Mouse (Mus musculus): ENCODE measurements around the gene Upf1.

Gene Upf1

DNA sequence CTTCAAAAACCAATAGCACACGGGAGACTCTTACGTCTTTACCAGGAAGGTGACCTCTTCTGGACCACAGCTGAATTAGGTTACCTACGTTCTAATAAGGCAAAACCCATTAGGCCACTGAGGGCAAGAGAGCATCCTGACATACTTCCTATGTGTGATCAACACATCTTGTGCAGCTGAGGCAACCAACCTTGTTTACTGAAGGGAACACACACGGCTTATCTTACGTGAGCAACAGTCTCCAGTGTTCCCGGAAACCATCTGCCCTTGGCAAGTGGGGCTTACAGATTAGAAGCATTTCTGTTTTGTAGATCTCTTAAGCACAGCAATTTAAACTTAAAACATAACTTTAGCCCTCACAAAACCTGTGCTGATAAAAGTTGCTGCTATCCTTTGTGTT, 25.6 kb downstream of the Upf1 start:
- DNase-seq (ENCODE audit: low spot score), result no peak

DNA sequence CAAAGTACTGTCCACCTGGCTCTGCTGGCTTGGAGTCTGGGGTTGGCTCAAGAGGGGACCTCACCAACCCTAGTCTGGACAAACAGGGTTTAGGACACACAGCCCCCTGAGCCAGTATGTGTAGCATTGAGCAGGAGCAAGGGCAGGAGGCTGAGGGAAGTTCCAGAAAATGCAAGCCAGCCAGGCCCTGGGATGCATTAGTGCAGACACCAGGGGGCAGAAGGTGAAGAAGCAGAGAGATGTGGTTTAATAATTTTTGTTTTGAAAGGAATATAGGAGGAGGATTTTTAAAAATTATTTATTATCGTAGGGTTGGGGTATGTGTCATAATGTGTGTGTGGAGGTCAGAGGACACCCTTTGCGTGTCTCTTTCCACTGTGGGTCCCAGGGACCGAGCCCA, 29.4 kb downstream of the Upf1 start:
- no peak for DNase-seq (ENCODE audit: low spot score)

DNA sequence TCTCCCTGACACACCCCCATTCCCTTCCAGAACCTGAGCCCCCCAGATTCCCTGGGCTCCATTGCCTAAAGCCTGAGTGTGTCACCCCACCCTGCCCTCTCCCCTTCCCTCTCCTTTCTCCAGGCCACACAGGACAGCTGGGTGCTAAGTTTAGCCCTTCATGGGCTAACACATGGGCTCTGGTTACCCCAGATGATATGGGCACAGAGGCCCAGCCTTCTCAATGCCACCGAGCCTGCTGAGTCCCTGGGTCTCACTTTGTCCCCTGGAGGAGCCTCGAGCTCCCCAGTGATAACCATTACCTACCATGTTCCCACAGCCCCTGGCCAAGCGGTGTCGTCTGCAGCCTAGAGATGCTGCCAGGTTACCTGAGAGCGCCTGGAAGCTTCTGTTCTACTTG, 35.2 kb downstream of the Upf1 start:
- no peak for DNase-seq (ENCODE audit: low spot score)

DNA sequence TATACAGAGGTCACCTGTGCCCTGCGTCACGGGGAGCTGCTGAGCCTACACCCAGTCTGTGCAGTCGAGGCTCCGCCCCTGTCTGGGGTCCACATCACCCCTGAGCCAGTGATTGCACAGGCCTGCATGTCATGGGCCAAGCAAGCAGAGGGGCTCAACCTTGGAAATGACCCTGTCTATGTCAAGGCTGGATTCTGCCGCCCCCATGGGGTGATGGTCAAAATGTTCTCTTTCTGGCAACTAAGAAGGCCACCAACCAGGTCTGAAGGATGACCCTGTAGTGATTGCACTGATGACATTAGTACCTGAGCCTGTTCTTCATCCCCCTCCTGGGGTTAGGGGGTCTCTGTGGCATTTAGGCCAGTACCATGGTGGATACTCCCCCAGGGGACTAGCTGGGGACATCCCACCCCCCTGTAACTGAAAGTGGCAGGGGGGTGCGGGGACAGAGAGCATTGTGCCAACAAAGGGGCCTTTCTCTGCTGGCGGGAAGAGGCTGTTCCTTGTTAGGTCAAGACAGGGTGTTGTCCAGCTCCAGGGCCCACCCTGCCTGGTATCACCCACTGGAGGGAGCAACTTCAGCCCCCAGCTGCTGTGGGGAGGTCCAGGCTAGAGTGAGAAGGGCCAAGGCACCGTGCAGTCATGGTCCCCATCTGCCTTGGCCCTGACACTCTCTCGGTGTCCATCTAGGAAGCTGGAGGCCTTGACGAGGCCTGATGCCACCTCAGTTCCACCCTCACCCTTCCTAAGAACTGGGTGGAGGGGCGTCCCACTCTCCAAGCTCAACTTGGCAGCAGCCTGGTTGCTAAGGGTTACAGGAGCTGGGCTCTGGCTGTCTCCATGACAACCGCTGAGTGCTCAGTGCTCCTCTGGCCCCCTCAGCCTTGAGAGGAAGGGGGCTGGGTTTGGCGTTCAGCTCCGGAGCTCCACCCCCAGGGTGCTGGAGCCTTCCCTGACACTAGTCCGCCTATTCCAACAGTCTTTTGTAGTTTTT, 36.3 kb downstream of the Upf1 start:
- peak; percentile 83 for DNase-seq (ENCODE audit: low spot score)

DNA sequence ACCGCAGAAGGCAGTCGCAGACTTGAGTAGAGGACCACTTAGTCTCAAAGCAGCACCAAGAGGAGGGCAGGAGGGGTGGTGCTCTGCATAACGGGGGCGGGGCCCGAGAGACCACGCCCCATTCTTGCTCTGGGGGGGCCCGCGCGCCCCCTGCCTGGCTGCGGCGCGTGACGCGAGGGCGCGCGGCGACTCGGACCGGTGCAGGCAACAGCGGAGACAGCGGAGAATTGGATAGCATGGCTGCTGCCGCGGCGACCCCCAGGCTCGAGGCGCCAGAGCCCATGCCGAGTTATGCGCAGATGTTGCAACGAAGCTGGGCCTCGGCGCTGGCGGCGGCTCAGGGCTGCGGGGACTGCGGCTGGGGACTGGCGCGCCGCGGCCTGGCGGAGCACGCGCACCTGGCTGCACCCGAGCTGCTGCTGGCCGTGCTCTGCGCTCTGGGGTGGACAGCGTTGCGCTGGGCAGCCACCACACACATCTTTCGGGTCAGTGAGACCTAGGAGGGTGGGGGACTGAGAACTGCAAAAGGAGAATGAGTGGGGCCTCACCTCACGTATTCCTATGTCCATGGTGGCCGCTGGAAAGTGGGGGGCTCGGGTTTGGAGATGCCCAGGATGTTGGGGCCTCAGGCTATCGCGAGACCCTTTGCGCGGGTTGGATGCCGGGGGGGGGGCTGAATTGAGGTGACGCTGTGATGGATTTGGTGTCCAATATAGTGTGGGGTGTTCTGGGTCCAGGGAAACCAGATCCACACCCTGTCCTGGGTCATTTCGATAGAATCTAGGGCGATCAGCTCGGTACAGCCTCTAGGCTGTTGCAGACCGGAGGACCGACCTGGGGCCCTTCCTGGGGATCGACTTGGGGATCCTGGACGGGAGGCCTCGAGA, 37.2 kb downstream of the Upf1 start, which contains the start of gene Cers1:
Gene Cers1, plus strand, starts transcription at position 152 of the 887 bp plus-strand sequence.
- DNase-seq (ENCODE audit: low spot score), result peak; percentile 50

DNA sequence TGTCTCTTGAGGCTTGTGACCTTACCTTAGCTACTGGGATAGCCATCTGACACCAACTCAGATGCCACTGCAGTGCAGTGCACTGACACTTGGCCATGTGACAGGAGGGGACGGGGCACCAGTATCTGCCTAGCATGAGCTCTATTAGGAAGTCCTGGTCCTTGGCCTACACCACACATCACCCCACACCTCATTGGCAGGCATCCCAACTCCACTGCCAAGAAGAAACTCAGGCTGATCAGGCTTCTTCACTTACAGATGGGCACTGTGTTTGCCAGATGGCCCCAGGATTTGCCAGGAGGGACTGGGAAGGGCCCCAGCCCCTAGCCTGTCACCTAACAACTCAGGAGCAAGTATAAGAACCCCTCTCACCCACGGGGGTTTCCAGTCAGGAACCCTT, 39.7 kb downstream of the Upf1 start:
- no peak for DNase-seq (ENCODE audit: low spot score)

DNA sequence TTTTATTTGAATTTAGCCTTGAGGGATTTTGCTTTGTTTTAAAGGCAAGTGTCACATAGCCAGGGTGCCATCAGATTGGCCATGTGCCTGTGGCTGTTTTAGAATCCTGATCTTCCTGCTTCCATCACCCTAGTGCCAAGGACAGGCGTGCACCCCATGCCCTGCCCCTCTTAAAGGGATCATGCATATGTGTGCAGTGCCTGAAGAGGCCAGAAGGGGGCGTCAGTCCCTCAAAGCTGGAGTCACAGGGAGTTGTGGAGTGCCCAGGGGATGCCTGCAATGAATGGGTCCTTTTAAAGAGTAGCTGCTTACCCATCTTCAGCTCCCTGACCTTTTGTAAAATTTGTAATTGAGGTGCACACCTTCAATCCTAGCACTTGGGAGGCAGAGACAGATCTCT, 43.8 kb downstream of the Upf1 start:
- no peak for DNase-seq (ENCODE audit: low spot score)

DNA sequence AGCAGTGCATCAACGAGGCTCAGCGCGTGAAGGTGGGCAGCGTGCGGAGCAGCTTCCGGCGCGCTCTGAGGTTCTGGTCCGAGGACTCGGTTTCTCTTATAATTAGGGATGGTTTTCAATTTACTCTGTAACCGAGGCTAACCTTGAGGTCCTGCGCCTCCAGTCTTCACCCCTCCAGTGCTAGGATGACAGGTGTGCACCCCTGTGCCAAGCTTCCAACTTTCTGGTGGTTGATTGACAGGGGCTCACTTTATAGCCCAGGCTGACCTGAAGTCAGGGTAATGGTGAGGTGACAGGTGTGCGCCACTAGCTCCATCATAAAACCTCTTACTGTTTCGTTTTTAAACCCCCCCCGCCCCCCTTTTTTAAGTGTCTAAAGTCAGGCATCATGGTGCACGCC, 50.2 kb downstream of the Upf1 start:
- DNase-seq (ENCODE audit: low spot score), result no peak

DNA sequence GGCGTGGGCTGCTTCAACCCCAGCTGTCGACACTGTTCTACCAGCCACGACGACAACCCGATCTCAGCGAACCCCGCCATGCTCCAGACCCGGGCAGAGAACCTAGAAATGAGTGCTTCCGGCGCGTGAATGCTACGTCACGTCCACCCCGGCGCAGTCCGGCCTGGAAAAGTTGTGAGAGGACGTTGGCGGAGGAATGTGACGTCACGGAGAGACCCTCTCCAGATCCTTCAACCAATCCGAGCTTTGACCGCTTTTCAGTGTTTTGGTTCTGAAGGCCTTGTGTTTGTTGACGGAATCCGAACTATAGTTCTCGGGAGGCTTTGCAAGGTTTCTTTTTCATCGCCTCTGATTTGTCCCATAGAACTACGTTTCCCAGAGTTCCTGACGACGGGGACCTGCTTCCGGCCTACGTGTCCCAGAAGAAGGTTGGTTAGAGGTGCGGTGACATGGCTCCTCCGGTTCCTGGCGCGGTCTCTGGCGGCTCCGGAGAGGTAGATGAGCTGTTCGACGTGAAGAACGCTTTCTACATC, 50.7 kb downstream of the Upf1 start, which contains the start of the genes Ddx49 and Cope:
Gene Ddx49, minus strand, starts transcription at position 132 of the 533 bp plus-strand sequence.
Gene Cope, plus strand, starts transcription at position 161 of the 533 bp plus-strand sequence.
- DNase-seq (ENCODE audit: low spot score), result peak; percentile 83

DNA sequence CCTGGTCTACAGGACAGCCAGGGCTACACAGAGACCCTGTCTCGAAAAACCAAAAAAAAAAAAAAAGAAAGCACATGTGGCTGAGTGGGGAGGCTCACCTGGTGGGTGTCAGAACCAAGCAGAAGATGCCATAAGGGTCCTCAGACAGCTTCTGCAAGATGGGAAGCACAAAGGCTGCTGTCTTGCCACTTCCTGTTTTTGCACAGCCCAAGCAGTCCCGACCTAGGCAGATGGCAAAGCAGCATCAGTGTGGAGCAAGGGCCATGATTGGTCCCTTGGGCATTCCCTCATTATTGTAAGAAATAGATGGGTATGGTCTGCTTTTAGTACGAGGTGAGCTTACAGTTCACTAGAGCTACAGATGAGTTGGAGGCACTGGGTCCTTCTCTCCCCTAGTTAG, 52.2 kb downstream of the Upf1 start:
- DNase-seq (ENCODE audit: low spot score), result no peak

DNA sequence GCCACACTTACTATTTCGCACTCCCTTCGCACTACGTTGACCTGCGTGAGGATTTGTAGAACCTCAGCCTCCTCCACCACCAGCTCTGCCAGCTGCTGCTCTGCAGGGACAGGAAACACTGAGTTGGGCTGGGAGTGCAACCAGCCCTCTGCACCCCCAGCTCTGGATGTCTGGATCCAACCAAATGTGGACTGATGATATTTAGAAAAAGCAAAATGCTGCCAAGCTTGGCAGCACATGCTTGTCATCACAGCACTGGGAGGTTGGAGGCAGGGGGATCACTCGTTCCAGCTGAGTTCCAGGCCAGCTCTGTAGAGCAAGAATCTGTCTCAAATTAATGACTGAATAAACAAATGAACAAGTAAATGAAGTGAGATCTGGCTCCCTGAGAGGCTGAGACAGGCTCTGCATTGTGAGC, 59.1 kb downstream of the Upf1 start:
- no peak for DNase-seq (ENCODE audit: low spot score)

DNA sequence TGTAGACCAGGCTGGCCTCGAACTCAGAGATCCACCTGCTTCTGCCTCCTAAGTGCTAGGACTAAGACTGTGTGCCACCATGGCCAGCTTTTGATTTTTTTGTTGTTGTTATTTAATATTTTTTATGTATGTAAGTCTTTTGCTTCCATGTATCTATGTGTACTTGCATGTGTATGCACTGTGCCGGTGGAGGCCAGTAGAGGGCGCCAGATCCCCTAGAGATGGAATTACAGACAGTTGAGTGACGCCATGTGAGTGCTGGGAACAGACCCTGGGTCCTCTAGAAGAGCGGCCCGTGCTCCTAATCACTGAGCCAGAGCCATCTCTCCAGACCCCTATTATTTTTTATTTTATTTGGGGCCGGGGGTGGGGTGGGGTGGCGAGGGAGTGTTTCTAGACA, 66.3 kb downstream of the Upf1 start:
- DNase-seq (ENCODE audit: low spot score), result no peak

DNA sequence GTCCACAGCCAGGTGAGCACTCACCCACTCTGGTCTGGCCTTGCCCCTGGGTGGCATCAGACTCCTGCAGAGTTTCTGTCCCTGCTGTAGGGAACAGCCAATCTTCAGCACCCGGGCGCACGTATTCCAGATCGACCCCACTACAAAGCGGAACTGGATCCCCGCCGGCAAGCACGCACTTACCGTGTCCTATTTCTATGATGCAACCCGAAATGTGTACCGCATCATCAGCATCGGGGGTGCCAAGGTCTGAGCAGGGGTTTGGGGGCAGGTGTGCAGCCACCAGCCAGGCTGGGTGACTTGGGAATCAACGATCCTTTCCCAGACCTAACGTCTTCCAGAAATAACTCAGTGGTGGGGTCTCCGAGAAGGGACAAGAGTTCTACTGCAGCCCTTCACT, 67.8 kb downstream of the Upf1 start:
- no peak for DNase-seq (ENCODE audit: low spot score)

DNA sequence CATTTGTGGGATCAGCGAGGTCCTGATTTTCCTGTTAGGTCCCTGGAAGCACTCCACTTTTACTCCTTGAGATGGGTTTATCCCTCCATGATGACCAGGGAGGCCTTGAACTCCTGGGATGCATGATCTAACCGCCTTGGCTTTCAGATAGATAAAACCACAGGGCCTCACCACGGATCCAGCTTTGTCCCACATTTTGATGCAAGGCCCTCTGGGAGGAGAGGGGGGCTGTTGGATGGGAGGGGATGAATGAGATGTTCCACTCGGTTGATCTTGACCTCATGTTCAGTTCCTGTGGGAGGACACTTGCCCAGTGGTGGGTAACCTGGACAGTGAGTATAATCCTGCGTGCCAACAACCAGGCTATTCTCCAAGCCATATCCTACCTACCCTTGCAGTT, 68.7 kb downstream of the Upf1 start:
- no peak for DNase-seq (ENCODE audit: low spot score)

DNA sequence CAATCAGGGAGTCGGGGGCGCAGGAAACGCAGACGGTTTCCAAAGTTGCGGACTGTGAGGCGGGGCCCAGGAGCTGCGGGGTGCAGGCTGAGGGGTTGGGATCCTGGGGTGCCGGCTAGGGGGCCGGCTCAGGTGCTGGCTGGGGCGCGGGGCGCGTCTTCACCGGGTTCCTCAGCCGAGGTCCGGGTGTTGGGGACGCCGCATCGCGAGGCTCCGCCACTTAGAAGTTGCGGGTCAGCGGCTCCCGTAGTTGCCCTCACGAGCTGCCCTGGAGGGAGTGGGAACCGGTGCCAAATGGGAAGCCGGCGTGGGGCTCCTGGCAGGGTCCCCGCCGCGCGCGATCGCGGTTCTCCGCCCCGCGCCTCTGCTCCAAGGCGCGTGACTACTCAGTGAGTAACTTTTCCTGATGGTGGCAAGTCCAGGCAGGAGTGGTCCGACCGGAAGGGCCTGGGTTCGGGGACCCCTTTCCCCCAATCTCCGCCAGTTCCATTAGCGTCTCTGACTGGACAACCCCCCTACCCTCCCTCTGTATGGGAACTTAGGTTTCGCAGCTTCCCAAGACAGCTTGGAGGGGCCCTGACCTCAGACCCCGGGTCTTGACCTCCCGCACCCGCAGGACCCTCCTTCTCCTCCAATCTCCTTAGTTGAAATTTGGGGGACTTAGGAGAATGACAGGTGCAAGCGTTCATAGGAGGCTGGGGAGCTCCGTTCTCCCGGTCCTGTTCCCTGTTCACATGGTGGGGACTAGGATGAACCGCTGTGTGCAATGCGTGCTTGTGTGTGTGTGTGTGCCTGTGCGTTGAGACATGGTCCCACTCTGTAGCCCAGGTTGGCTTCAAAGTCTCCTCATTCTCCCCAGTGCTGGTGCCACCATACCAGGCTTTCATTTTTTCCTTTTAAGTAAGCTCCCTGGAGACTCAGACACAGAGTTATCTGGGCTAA, 69.7 kb downstream of the Upf1 start:
- DNase-seq (ENCODE audit: low spot score), result no peak

DNA sequence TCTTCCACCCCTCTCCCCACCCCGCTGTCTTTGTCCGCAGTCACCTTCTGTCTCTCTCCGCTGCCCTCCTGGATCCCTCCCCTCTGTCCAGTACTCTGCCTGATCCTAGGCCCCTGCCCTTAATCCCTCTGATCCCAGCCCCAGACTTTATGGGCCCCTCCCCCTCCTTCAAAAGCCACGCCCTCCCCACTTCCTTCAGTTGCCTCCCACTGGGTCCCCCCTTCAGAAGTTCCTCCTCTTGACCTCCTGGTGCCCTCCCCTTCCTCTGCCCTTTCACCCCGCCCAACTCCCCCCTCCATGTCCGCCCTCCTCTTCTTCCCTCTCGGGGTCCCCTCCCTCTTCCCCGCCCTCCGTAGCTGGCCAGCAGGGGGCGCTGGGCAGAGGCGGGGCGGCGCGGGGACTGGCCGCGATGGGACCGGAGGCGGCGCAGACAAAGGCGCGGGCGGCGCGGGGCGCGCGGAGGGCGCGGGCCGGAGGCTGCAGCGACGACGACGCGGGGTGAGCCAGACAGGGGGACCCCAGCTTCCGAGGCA, 70.4 kb downstream of the Upf1 start, which contains the start of gene Homer3:
Gene Homer3, plus strand, starts transcription at position 225 of the 533 bp plus-strand sequence.
- DNase-seq (ENCODE audit: low spot score), result peak; percentile 89

All from ovary, adult 18-20 months (tissue).